Mouse (Mus musculus): ENCODE measurements around the gene Gdf3.
A peak's percentile ranks its signal among the peaks of the same experiment; 100 is the strongest.
"Not testable (repeated sequence)": the region's sequence is repeated elsewhere in the genome, so short reads cannot be mapped to it uniquely, and the experiment has no call there.

Gene Gdf3

DNA sequence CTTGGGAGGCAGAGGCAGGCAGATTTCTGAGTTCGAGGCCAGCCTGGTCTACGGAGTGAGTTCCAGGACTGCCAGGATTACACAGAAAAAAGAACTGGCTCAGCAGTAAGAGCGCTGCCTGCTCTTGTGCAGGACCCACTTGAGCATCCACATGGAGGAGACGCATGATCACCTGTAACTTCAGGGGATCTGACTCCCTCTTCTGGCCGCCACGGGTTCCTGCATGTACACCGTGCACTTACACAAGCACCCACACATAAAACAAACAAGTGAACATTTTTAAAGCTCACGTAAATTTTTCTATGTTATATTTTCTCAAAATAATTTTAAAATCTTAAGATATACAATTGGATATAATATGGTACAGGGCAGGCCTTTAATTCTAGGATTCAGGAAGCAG, 4.4 kb downstream of the Gdf3 start:
- DNase-seq (ENCODE audit: extremely low spot score): no peak

DNA sequence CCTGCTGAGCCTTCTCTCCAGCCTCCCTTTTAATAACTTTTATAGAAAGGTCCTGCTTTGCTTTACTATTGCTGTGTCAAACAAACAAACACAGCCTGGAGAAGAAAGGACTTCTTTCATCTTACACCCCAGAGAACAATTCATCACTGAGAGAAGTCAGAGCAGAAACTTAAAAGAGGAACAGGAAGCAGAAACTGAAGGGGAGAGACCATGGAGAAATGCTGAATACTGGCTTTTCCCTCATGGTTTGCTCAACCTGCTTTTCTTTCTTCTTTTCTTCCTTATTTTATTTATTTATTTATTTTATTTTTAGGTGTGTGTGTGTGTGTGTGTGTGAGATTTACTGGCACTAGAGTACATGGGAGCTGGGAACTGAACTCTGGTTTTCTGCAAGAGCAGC, 5.6 kb downstream of the Gdf3 start:
- no peak for DNase-seq (ENCODE audit: extremely low spot score)

DNA sequence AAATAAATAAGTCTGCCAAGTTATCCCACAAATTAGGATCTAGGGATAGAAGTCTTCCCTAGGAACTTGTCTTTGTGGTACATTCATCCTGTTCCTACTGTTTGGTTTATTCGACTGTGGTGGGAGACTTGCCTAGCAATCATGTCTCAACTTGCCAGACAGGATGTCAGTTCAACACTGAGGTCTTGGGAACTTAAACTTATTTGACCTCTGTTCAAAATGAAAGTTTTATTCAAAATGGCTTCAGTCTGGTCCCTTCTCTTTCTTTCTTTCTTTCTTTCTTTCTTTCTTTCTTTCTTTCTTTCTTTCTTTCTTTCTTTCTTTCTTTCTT, 6.9 kb downstream of the Gdf3 start:
- DNase-seq (ENCODE audit: extremely low spot score): no peak

DNA sequence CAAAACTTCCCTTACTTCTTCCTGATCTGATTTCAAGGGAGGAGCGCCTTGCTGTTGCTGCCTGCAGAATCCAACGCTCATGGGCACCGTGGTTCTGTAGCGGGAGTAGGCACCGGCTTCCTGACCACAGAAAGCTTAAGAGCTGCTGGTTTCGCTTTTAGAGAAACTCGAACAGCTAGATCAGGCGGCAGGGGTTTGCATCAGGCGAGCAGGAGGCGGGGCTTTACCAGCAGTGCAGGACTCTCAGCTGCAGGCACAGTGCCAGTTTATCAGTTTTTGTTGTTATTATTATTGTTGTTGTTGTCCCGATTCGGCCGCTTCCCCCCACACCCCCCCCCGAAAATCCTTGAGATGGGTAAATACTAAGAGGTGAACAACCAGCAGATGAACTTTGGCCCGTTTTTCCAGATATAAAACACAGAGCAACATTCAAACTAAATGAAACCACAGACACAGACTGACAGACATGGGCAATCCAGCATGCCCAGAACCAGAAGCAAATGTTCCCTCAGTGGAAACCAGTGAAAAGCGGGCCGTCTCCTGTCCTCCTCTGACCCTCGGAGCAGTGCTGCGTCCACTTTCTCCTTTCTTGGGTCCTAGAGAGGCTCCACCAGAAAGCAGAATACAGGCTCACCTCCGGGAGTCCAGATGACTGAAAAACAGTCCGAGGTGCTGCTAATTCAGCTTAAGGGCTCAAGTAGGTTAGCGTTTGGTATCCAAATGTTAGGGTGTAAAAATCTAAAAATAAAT, 7.5 kb downstream of the Gdf3 start, which contains the start of gene Apobec1:
Gene Apobec1, minus strand, starts transcription at position 203 of the 750 bp plus-strand sequence.
- DNase-seq (ENCODE audit: extremely low spot score): peak; percentile 51

- DNase-seq (ENCODE audit: extremely low spot score): no peak
These were observed 8.3 kb downstream of the Gdf3 start for GRCm38 (mm10) chr6:122601615-122602014.

GRCm38 (mm10) chr6:122601031-122601430, 8.9 kb downstream of the Gdf3 start:
- DNase-seq (ENCODE audit: extremely low spot score): no peak

DNA sequence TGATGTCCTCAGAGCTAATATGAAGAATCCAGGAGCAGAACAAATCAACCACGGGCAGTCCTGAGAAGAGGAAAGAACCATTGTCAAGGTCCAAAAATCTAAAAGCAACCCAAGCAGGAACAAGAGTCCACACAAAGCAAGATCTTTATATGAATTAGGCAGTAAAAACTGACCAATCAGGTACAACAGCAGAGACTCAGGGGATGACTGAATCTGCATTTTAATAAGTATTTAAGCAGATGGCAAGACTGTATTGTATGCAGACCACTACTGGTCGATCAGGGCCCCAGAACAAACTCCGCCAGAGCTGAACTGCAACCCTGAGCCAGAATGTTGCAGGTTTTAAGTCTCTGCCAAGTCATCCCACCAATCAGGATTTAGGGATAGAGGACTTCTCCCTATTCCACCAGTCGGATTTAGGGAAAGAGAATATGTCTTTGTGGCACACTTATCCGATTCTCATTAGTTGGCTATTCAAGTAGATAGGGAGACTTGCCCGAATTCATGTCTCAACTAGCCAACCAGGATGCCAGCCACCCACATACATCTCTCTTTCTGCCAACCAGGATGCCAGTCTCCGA, 9.7 kb downstream of the Gdf3 start:
- no peak for DNase-seq (ENCODE audit: extremely low spot score)

- no peak for DNase-seq (ENCODE audit: extremely low spot score)
These were observed 10.7 kb downstream of the Gdf3 start for GRCm38 (mm10) chr6:122599054-122599737.

DNA sequence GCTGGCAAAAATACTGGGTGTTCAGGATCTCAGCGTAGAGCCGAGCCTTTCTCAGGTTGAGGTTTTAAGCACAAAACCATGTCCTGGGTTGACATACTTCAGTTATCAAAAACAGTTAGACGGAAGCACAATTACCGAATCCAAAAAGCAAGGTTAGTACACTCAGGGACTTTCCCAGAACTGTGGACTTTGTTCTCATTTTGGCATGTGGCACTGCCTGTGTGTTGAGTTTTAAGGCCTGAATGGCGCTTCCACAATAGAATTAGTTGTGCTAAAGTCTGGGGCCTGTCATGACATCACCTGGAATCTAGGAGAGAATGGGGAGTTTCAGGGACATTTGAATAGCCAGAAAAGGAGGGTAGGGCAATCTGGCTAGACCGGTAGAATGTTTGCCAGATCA, 11.5 kb downstream of the Gdf3 start:
- no peak for DNase-seq (ENCODE audit: extremely low spot score)

DNA sequence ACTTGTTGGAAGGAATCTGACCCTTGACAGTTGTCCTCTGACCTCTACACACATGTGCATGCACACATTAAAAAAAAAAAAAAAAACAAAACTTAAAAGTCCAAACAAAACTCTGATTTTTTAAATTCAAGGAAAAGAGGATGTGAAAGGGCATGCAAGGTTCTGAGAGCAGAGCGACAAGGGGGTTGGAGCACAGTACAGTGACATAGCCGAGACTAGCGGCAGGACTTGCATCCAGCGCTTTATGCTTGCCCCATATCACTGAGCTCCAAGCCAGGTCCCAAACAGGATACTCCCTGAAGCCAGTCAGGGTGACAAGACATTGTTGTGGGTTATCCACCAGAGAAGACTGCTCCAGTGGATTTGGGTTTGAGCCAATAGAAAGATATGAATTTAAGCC, 11.9 kb downstream of the Gdf3 start:
- no peak for DNase-seq (ENCODE audit: extremely low spot score)

GRCm38 (mm10) chr6:122596608-122597007, 13.3 kb downstream of the Gdf3 start:
- DNase-seq (ENCODE audit: extremely low spot score): no peak

GRCm38 (mm10) chr6:122595637-122596036, 14.2 kb downstream of the Gdf3 start:
- peak; percentile 7 for DNase-seq (ENCODE audit: extremely low spot score)

GRCm38 (mm10) chr6:122592905-122593304, 17.0 kb downstream of the Gdf3 start:
- no peak for DNase-seq (ENCODE audit: extremely low spot score)

DNA sequence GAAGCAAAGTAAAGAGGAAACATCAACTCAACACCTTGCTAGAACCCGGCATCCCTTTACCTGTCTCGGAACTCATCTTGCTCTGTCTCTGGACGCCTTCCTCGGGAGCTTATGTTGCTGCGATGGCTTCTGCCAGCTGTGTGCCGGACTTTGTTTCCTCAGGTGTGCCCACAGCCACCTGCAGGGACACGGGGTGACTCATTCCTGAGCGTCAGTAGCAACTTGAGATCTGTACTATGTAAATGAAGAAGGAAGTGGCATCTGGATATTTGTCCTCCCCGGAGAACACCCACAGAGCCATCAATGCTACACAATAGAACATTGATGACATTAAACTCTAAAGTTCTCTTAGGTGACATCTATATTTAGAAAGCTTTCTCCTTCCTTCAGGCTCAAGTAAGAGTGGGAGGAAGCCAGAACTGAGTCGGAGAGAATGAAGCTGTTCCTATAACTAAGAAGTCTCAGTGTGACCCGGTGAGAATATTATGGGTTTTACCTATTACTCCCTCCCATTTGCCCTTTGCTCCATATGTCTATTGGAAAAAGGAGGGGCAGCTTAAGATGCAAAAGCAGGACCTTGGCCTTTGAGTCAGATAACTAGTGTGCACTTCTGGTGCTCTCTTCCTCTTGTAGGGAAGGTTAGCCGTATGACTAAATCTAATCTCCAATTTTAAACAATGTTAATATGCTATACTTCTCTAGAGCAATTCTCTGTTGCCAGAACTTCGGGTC, 18.7 kb downstream of the Gdf3 start:
- DNase-seq (ENCODE audit: extremely low spot score): no peak

DNA sequence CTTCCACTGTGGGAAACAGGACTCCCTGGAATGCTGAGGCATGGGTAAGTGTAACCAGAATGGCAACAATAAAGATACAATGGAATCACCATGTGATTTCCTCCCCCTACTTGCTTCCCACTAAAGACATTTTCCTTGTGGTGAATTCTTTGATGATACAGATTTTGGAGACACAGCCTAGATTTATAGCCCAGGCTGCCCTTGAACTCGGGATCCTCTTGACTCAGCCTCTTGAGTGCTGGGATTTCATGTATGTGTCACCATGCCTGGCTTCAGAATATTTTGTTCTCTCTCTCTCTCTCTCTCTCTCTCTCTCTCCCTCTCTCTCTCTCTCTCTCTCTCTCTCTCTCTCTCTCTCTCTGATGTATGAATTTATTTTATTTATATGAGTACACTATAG, 30.8 kb downstream of the Gdf3 start:
- no peak for DNase-seq (ENCODE audit: extremely low spot score)

- no peak for DNase-seq (ENCODE audit: extremely low spot score)
These were observed 32.9 kb downstream of the Gdf3 start for GRCm38 (mm10) chr6:122577030-122577429.

GRCm38 (mm10) chr6:122575037-122575436, 34.9 kb downstream of the Gdf3 start:
- DNase-seq (ENCODE audit: extremely low spot score): not testable (repeated sequence)

DNA sequence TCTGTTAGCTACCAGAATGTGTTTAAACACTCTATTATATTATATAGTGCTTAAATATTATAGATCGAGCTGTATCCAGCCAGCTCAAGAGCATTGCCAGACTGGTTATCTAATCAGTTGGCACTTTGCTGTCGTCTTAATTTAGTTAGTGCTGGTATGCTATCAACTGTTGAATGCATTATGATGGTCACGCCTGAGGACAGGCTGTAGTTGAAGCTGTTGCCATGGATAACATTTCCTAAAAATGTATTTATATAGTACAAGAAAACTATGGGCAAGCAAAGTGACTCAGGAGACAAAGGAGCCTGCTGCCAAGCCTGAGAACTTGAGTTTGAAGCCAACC, 38.3 kb downstream of the Gdf3 start:
- DNase-seq (ENCODE audit: extremely low spot score): no peak

GRCm38 (mm10) chr6:122570695-122571616, 38.9 kb downstream of the Gdf3 start:
- DNase-seq (ENCODE audit: extremely low spot score): no peak

DNA sequence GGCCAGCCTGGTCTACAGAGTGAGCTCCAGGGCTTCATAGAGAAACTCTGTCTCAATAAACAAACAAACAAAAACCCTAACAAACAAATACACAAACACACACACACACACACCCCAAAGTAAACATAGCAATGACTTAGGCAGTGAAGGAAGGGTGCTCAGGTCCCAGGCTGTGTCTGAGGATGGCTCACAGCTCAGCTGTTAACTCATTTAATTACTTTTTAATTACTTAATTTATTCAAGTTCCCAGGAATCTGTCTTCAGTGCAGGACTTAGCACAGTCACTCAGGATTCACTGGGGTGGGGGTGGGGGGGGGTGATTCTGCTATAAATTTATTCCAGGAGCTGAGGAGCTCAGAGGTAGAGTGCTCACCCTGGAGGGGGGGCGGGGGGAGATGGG, 40.1 kb downstream of the Gdf3 start:
- DNase-seq (ENCODE audit: extremely low spot score): no peak

DNA sequence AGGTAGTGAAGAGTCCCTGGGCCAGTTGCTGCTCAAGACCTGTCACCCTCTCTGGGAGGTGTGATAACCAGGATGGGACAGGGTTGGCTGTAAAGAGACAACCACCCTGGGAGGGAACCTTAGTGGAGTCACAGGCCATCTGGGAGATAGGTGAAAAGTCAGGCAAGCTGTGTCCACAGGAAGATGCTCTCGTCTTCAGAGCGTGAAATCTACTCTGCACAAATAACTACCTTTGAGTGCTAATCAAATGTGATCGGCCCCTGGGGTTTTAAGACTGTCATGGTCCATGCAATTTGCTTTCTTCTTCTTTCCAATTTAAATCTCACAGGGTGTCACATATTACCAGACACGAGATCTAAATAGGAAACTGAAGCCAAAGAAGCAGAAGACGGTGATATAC, 40.8 kb downstream of the Gdf3 start:
- DNase-seq (ENCODE audit: extremely low spot score): no peak
